Mouse (Mus musculus): ENCODE results near the gene Slc9a8.

- TF ChIP-seq CTCF (IDR thresholded peaks at IDR 0.05; ENCODE audit: insufficient read depth, low read length) = no peak
- no peak for TF ChIP-seq POLR2A (IDR thresholded peaks at IDR 0.05; ENCODE audit: borderline replicate concordance, extremely low read depth, low read depth, low read length)
Measured at GRCm38 (mm10) chr2:167476200-167476688, 54.7 kb downstream of the Slc9a8 start.

All from lung, adult 2 months (tissue).